ENCODE assay signal across 7 mouse cellular contexts in the genomic region with DNA sequence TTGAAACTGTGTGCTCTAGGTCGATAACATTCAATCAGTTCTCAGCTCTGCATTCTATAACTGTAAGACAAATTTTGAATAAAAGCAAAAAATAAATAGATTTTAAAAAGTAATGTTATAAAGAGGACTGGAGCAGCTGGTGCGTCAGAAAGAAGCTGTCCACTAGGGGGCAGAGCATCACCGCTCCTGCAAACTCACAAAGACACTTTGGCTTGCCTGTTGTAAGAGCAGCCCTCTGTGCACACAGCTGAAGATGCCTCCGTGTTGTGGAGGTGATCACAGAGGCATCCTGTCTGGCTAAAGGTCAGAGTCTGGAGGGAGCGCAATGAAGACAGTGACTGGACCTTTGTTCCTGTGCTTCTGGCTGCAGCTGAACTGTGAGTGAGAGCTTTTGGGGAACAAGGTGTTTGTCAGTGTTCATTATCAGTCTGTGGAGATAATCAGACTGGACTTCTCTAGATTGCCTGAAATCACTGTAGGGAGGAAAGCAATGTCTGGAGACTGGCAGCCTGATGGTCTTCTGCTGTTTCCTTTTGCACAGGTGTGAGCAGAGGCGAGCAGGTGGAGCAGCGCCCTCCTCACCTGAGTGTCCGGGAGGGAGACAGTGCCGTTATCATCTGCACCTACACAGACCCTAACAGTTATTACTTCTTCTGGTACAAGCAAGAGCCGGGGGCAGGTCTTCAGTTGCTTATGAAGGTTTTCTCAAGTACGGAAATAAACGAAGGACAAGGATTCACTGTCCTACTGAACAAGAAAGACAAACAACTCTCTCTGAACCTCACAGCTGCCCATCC.
DNase-seq lines count a peak whose midpoint lies in the region; ATAC-seq and TF ChIP-seq lines count a peak whose summit lies in the region.
"Not testable (repeated sequence)": the region's sequence is repeated elsewhere in the genome, so short reads cannot be mapped to it uniquely, and the experiment has no call there.

No protein-coding gene starts in this region.

- H3K4me1 ChIP-seq in forebrain, embryonic 11.5 days (replicated peaks; ENCODE audit: control insufficient read depth, insufficient read depth, low read length); forebrain, postnatal 0 days (ENCODE audit: insufficient read depth); hindbrain, embryonic 12.5 days; hindbrain, postnatal 0 days (ENCODE audit: insufficient read depth, low read length); midbrain, embryonic 11.5 days (ENCODE audit: control insufficient read depth, insufficient read depth, low read length); midbrain, embryonic 16.5 days (ENCODE audit: control insufficient read depth, insufficient read depth, low read length); neural tube, embryonic 14.5 days (ENCODE audit: control insufficient read depth, insufficient read depth, low read length): not testable (repeated sequence)

- not testable (repeated sequence) for H3K9me3 ChIP-seq in forebrain, embryonic 11.5 days (ENCODE audit: control insufficient read depth, low read length); forebrain, postnatal 0 days (ENCODE audit: low read length); hindbrain, embryonic 12.5 days (replicated peaks); hindbrain, postnatal 0 days (ENCODE audit: low read length); midbrain, embryonic 11.5 days (ENCODE audit: control insufficient read depth, low read length); midbrain, embryonic 16.5 days (replicated peaks; ENCODE audit: control insufficient read depth, low read length, poor library complexity, severe bottlenecking); neural tube, embryonic 14.5 days (ENCODE audit: control insufficient read depth, low read length)

- ATAC-seq in forebrain, embryonic 11.5 days (replicated peaks; ENCODE audit: low FRiP score), result peak; percentile 60; the same call in 1 of the 2 replicates
- ATAC-seq in forebrain, postnatal 0 days, result peak; percentile 95
- ATAC-seq in hindbrain, embryonic 12.5 days (ENCODE audit: low FRiP score), result peak; percentile 67; the same call in 1 of the 2 replicates
- peak; percentile 89 for ATAC-seq in hindbrain, postnatal 0 days
- ATAC-seq in midbrain, embryonic 11.5 days (ENCODE audit: low FRiP score), result peak; percentile 76
- peak; percentile 95 for ATAC-seq in midbrain, embryonic 16.5 days
- ATAC-seq in neural tube, embryonic 14.5 days (ENCODE audit: low read depth), result peak; percentile 96

- H3K27ac ChIP-seq in forebrain, embryonic 11.5 days (ENCODE audit: low read depth, low read length); forebrain, postnatal 0 days (ENCODE audit: low read depth, low read length); hindbrain, embryonic 12.5 days; hindbrain, postnatal 0 days; midbrain, embryonic 11.5 days (ENCODE audit: low read depth, low read length); midbrain, embryonic 16.5 days (ENCODE audit: low read length); neural tube, embryonic 14.5 days (ENCODE audit: low read depth, low read length): not testable (repeated sequence)

- not testable (repeated sequence) for DNase-seq in forebrain, embryonic 11.5 days (ENCODE audit: low spot score); forebrain, postnatal 0 days; hindbrain, postnatal 0 days (ENCODE audit: low spot score); midbrain, embryonic 11.5 days (ENCODE audit: low spot score, missing footprints)

- H3K4me2 ChIP-seq in forebrain, embryonic 11.5 days (ENCODE audit: low read depth, low read length, severe bottlenecking); forebrain, postnatal 0 days (ENCODE audit: low read depth); hindbrain, embryonic 12.5 days (replicated peaks); hindbrain, postnatal 0 days (ENCODE audit: low read depth, low read length); midbrain, embryonic 11.5 days; midbrain, embryonic 16.5 days (ENCODE audit: low read length); neural tube, embryonic 14.5 days (ENCODE audit: low read depth, low read length): not testable (repeated sequence)

- not testable (repeated sequence) for TF ChIP-seq CTCF in forebrain, postnatal 0 days (IDR thresholded peaks at IDR 0.05; ENCODE audit: low read depth); hindbrain, postnatal 0 days (IDR thresholded peaks at IDR 0.05; ENCODE audit: low read depth)

- H3K9ac ChIP-seq in forebrain, embryonic 11.5 days (ENCODE audit: low read length); forebrain, postnatal 0 days; hindbrain, embryonic 12.5 days; hindbrain, postnatal 0 days (replicated peaks; ENCODE audit: low read length); midbrain, embryonic 11.5 days (ENCODE audit: low read length); midbrain, embryonic 16.5 days (ENCODE audit: low read depth, low read length); neural tube, embryonic 14.5 days (replicated peaks; ENCODE audit: low read depth, low read length): not testable (repeated sequence)

- H3K27me3 ChIP-seq in forebrain, embryonic 11.5 days (ENCODE audit: control insufficient read depth, insufficient read depth, low read length); forebrain, postnatal 0 days (ENCODE audit: insufficient read depth, low read length); hindbrain, embryonic 12.5 days; hindbrain, postnatal 0 days (ENCODE audit: insufficient read depth, low read length); midbrain, embryonic 11.5 days (ENCODE audit: control insufficient read depth, insufficient read depth, low read length); midbrain, embryonic 16.5 days (ENCODE audit: control insufficient read depth, insufficient read depth, low read depth, low read length); neural tube, embryonic 14.5 days (ENCODE audit: control insufficient read depth, insufficient read depth, low read length): not testable (repeated sequence)

- not testable (repeated sequence) for H3K4me3 ChIP-seq in forebrain, embryonic 11.5 days (ENCODE audit: low read depth, low read length); forebrain, postnatal 0 days (ENCODE audit: low read depth, low read length); hindbrain, embryonic 12.5 days; hindbrain, postnatal 0 days (ENCODE audit: low read length); midbrain, embryonic 11.5 days (ENCODE audit: low read depth, low read length); midbrain, embryonic 16.5 days (ENCODE audit: low read depth, low read length); neural tube, embryonic 14.5 days (ENCODE audit: low read depth, low read length)

- WGBS in forebrain, embryonic 11.5 days, result no CpG with 5 or more reads among the region's 12 CpGs
- no CpG with 5 or more reads among the region's 12 CpGs for WGBS in forebrain, postnatal 0 days
- WGBS in hindbrain, embryonic 12.5 days, result no CpG with 5 or more reads among the region's 12 CpGs
- no CpG with 5 or more reads among the region's 12 CpGs for WGBS in hindbrain, postnatal 0 days
- no CpG with 5 or more reads among the region's 12 CpGs for WGBS in midbrain, embryonic 11.5 days
- no CpG with 5 or more reads among the region's 12 CpGs for WGBS in midbrain, embryonic 16.5 days
- WGBS in neural tube, embryonic 14.5 days, result no CpG with 5 or more reads among the region's 12 CpGs

- H3K36me3 ChIP-seq in forebrain, embryonic 11.5 days (ENCODE audit: control insufficient read depth, insufficient read depth, low read length); forebrain, postnatal 0 days (ENCODE audit: insufficient read depth); hindbrain, embryonic 12.5 days; hindbrain, postnatal 0 days (ENCODE audit: insufficient read depth, low read length); midbrain, embryonic 11.5 days (ENCODE audit: control insufficient read depth, insufficient read depth, low read length); midbrain, embryonic 16.5 days (ENCODE audit: control insufficient read depth, insufficient read depth, low read length); neural tube, embryonic 14.5 days (ENCODE audit: control insufficient read depth, insufficient read depth, low read length): not testable (repeated sequence)
